Mouse (Mus musculus): ENCODE measurements around the gene Ift52. TPM values are rescaled to one million over a fixed set of nuclear protein-coding genes. Genes with fewer than 3 reads are reported as not detected.
"Not testable (repeated sequence)": the region's sequence is repeated elsewhere in the genome, so short reads cannot be mapped to it uniquely, and the experiment has no call there.

Ift52 gene
- polyA plus RNA-seq, 1 experiment from 2014 or later = 41.0 TPM

DNA sequence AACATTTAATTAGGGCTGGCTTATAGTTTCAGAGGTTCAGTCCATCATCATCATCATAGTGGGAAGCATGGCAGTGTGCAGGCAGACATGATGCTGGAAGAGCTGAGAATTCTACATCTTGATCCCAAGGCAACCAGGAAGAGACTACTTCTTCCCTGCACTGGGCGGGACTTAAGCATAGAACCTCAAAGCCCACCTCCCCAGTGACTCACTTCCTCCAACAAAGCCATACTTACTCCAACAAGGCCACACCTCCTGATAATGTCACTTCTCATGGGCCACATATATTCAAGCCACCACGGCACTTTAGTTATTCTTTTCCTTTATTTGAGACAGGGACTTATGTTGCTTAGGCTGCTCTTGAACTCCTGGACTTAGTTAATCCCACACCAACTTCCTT is 32.0 kb downstream of the Ift52 start:
- no peak overlapping the region for H3K9ac ChIP-seq (ENCODE audit: low read depth, low read length)
- peaks cover 10% of the 10 kb centered on the region; the same call in 1 of the 2 replicates for H3K36me3 ChIP-seq (ENCODE audit: control insufficient read depth, insufficient read depth, low read length)
- whole genome bisulfite sequencing = 92% methylated on average over 2 of the region's 2 CpGs
- no peaks in the 10 kb centered on the region for H3K9me3 ChIP-seq (replicated peaks; ENCODE audit: control insufficient read depth, low read length, poor library complexity, severe bottlenecking)
- peaks cover 5% of the 10 kb centered on the region; the same call in 1 of the 2 replicates for H3K4me1 ChIP-seq (ENCODE audit: control insufficient read depth, insufficient read depth, low read length)
- H3K4me2 ChIP-seq (ENCODE audit: low read length) = no peak overlapping the region
- no peak for ATAC-seq
- H3K27ac ChIP-seq (ENCODE audit: low read length) = no peak overlapping the region
- no peaks in the 10 kb centered on the region for H3K27me3 ChIP-seq (ENCODE audit: control insufficient read depth, insufficient read depth, low read depth, low read length)
- no peak overlapping the region for H3K4me3 ChIP-seq (ENCODE audit: low read depth, low read length)

DNA sequence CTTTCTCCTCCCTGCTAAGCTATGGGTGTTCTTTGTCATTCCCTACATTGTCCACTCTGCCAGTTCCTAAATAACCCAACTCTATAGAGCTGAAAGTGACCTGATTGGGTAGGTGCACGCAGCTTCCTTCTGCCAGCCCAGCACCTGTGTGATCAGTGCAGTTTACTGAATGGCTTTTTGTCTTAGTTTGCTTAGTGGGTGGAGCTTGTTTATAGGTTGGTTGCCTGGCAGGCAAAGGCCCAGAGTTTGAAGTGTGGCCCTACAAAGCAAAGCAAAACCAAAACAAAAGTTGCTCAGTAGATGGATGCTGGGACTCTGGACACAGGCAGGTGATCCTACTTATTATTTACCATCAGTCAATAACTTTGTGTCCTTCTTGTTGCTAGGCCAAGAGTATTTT is 34.5 kb downstream of the Ift52 start:
- Histone ChIP-seq H3K4me3 (ENCODE audit: low read depth, low read length) (no peak overlapping the region), H3K4me2 (ENCODE audit: low read length) (no peak overlapping the region), H3K36me3 (ENCODE audit: control insufficient read depth, insufficient read depth, low read length) (peaks cover 4% of the 10 kb centered on the region; the same call in 1 of the 2 replicates), H3K9me3 (replicated peaks; ENCODE audit: control insufficient read depth, low read length, poor library complexity, severe bottlenecking) (no peaks in the 10 kb centered on the region), H3K27ac (ENCODE audit: low read length) (no peak overlapping the region), H3K27me3 (ENCODE audit: control insufficient read depth, insufficient read depth, low read depth, low read length) (peaks cover 6% of the 10 kb centered on the region), H3K4me1 (ENCODE audit: control insufficient read depth, insufficient read depth, low read length) (peaks cover 15% of the 10 kb centered on the region), H3K9ac (ENCODE audit: low read depth, low read length) (no peak overlapping the region)
- ATAC-seq = no peak
- WGBS = 75% methylated on average over 1 of the region's 1 CpGs

DNA sequence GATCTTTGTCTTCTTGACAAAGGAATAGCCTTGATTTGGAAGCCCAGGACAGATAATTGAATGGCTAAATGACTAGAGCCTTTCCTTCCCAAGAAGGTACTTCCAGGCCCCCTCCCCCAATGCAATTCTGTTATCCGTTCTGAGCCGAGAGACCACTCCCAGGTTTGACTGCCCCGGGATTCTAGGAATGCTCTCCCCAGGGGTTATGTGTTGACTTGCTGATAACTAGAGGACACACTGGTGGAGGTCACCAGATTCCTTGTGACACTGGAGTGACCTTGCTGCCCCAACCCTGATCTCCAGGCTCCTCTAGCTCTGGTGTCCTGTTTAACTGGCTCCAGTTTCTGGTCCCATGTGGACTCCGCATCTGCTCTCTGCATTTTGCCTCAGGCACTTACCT is 34.9 kb downstream of the Ift52 start:
- 50% methylated on average over 4 of the region's 4 CpGs for WGBS
- ATAC-seq = no peak
- no peak overlapping the region for H3K27ac ChIP-seq (ENCODE audit: low read length)
- no peaks in the 10 kb centered on the region for H3K9me3 ChIP-seq (replicated peaks; ENCODE audit: control insufficient read depth, low read length, poor library complexity, severe bottlenecking)
- H3K36me3 ChIP-seq (ENCODE audit: control insufficient read depth, insufficient read depth, low read length) = peaks cover under 1% of the 10 kb centered on the region; the same call in 1 of the 2 replicates
- H3K9ac ChIP-seq (ENCODE audit: low read depth, low read length) = no peak overlapping the region
- peaks cover 6% of the 10 kb centered on the region for H3K27me3 ChIP-seq (ENCODE audit: control insufficient read depth, insufficient read depth, low read depth, low read length)
- no peak overlapping the region for H3K4me3 ChIP-seq (ENCODE audit: low read depth, low read length)
- no peak overlapping the region for H3K4me2 ChIP-seq (ENCODE audit: low read length)
- peaks cover 15% of the 10 kb centered on the region for H3K4me1 ChIP-seq (ENCODE audit: control insufficient read depth, insufficient read depth, low read length)

DNA sequence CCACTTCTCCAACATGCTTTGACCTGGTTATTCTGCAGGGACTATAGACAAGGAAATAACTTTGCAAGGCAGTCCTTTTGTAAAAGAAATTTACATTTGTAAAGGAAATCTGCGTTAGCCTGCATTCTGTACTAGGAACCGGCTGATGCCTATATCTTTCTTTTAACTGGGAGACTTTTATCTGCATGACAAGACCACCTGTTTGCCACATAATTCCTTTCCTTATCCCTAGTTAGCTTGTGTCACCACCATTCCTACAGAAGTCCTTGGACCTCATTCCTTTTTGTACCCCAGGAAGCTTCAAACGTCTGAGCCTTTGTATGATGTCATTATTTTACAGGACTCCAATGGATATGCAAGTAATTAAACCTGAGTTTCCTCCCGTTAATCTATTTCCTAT is 35.7 kb downstream of the Ift52 start:
- H3K4me1 ChIP-seq (ENCODE audit: control insufficient read depth, insufficient read depth, low read length) = peaks cover 15% of the 10 kb centered on the region
- no peak overlapping the region for H3K9ac ChIP-seq (ENCODE audit: low read depth, low read length)
- WGBS = 56% methylated on average over 4 of the region's 4 CpGs
- no peak overlapping the region for H3K4me3 ChIP-seq (ENCODE audit: low read depth, low read length)
- H3K9me3 ChIP-seq (replicated peaks; ENCODE audit: control insufficient read depth, low read length, poor library complexity, severe bottlenecking) = no peaks in the 10 kb centered on the region
- H3K27me3 ChIP-seq (ENCODE audit: control insufficient read depth, insufficient read depth, low read depth, low read length) = peaks cover 6% of the 10 kb centered on the region
- H3K4me2 ChIP-seq (ENCODE audit: low read length) = no peak overlapping the region
- H3K36me3 ChIP-seq (ENCODE audit: control insufficient read depth, insufficient read depth, low read length) = no peaks in the 10 kb centered on the region
- H3K27ac ChIP-seq (ENCODE audit: low read length) = no peak overlapping the region
- ATAC-seq = no peak

DNA sequence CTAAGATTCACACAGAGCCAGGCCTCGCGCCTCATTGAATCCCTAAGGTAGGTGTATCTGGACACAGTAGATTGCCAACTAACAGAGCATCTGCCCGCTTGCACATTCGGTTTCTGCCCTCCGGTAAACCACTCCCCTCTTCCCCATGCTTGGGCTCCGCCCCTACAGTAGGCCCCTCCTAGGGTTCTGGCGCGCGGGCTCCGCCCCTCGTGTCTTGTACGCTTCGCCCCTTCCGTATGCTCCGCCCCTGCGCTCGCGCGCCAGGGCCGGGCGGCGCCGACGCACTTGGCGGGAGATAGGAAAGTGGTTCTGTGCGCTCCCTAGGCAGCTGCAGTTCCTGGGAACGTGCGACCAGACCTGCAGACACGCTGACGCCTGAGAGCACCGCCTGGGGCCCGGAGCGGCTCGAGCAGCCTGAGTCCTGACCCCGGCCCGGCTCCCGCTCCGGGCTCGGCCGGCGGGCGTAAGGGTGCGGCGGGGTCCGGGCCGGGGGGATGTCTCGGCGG is 37.2 kb downstream of the Ift52 start, which contains the start of gene Mybl2:
Gene Mybl2 (plus strand): TSS at position 353 of the 506 bp plus-strand sequence.
- Histone ChIP-seq H3K4me2 (ENCODE audit: low read length) (peak within 1 kb of the TSS; percentile 100), H3K4me3 (ENCODE audit: low read depth, low read length) (peak within 1 kb of the TSS; percentile 48), H3K36me3 (ENCODE audit: control insufficient read depth, insufficient read depth, low read length) (no peaks in the 10 kb centered on the region), H3K4me1 (ENCODE audit: control insufficient read depth, insufficient read depth, low read length) (peaks cover 15% of the 10 kb centered on the region), H3K27me3 (ENCODE audit: control insufficient read depth, insufficient read depth, low read depth, low read length) (peaks cover 6% of the 10 kb centered on the region), H3K9ac (ENCODE audit: low read depth, low read length) (peak within 1 kb of the TSS; percentile 53), H3K27ac (ENCODE audit: low read length) (no peak within 1 kb of the TSS), H3K9me3 (replicated peaks; ENCODE audit: control insufficient read depth, low read length, poor library complexity, severe bottlenecking) (no peaks in the 10 kb centered on the region)
- under 1% methylated on average over 48 of the region's 48 CpGs for WGBS
- ATAC-seq = peak; percentile 99

DNA sequence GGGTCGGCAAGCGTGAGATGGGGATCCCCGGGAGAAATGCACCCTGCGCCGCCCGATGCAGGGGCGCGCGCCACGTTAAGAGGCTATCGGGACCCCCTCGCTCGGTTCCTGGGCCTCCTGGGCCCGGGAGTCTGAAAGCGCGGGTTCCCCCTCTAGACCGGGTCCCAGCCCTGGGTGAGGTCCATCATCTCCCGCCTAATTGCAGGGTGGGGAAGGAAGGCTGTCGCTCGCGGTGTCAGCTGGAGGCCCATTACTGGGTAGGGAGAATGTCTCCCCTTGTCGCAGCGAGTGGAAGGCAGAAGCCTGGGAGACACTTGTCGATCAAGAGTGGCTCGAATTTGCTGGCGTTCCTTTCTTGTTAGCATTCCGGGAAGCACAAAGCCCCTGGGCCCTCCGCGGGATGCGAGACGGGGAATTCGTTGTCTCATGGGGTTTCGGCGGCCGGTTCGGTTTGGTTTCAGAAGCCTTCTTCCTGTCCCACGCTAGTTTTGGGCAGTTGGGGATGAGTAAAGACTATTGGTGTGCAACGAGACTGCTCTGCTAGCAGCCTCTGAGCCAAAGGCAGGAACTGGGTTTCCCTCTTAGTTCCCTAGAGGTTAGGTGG is 37.8 kb downstream of the Ift52 start:
- H3K4me1 ChIP-seq (ENCODE audit: control insufficient read depth, insufficient read depth, low read length) = peaks cover 15% of the 10 kb centered on the region
- H3K4me2 ChIP-seq (ENCODE audit: low read length) = peak overlapping the region; percentile 100
- peak overlapping the region; percentile 48 for H3K4me3 ChIP-seq (ENCODE audit: low read depth, low read length)
- H3K9ac ChIP-seq (ENCODE audit: low read depth, low read length) = peak overlapping the region; percentile 50; the same call in 1 of the 2 replicates
- under 1% methylated on average over 36 of the region's 38 CpGs for WGBS
- no peaks in the 10 kb centered on the region for H3K9me3 ChIP-seq (replicated peaks; ENCODE audit: control insufficient read depth, low read length, poor library complexity, severe bottlenecking)
- peak; percentile 40 for ATAC-seq
- no peaks in the 10 kb centered on the region for H3K36me3 ChIP-seq (ENCODE audit: control insufficient read depth, insufficient read depth, low read length)
- peaks cover 6% of the 10 kb centered on the region for H3K27me3 ChIP-seq (ENCODE audit: control insufficient read depth, insufficient read depth, low read depth, low read length)
- H3K27ac ChIP-seq (ENCODE audit: low read length) = no peak overlapping the region

DNA sequence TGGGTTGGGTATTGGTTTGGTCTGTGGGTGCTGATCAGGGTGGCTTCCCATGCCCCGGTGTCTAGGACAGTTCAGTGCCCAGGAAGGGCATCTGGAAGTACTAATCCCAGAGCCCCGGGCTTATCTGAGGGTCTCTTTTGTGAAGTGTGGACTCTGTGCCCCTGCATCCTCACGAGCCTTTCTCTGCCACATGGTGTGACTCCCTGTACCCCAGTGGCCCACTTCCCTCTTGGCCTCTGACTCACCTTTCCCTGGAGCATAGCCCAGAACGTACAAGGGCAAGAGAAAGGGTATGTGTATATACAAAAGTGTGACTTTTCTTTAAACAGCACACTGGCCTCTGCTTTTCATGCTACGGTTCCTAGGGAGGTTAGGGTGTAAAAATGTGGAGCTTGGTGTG is 38.6 kb downstream of the Ift52 start:
- H3K4me3 ChIP-seq (ENCODE audit: low read depth, low read length) = no peak overlapping the region

DNA sequence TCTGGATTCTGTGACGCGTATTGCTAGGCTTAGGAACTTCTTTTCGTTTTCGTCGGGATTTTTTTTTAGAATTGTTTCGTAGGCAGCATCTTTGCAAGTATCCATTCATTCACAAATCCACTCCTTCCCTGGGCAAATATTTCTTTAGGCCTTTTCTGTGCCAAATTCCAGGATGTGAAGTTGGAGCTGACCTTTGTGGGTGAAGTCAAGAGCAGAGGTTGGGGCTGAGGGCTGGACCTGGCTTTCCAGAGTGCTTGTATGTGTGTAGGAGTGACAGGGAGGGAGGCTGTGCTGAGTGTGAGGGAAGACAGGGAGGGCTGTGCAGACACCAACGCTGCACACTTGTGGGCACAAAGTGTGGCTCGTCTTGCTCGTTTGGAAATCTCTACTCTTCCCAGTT is 39.4 kb downstream of the Ift52 start:
- 82% methylated on average over 9 of the region's 9 CpGs for WGBS
- Histone ChIP-seq H3K27me3 (ENCODE audit: control insufficient read depth, insufficient read depth, low read depth, low read length) (peaks cover 6% of the 10 kb centered on the region), H3K4me3 (ENCODE audit: low read depth, low read length) (no peak overlapping the region), H3K36me3 (ENCODE audit: control insufficient read depth, insufficient read depth, low read length) (no peaks in the 10 kb centered on the region), H3K9ac (ENCODE audit: low read depth, low read length) (no peak overlapping the region), H3K9me3 (replicated peaks; ENCODE audit: control insufficient read depth, low read length, poor library complexity, severe bottlenecking) (no peaks in the 10 kb centered on the region), H3K4me1 (ENCODE audit: control insufficient read depth, insufficient read depth, low read length) (peaks cover 15% of the 10 kb centered on the region), H3K4me2 (ENCODE audit: low read length) (no peak overlapping the region), H3K27ac (ENCODE audit: low read length) (no peak overlapping the region)
- ATAC-seq = no peak

More for the DNA sequence above, 38.6 kb downstream of the Ift52 start:
- H3K9me3 ChIP-seq (replicated peaks; ENCODE audit: control insufficient read depth, low read length, poor library complexity, severe bottlenecking) = no peaks in the 10 kb centered on the region
- H3K27ac ChIP-seq (ENCODE audit: low read length) = no peak overlapping the region
- H3K9ac ChIP-seq (ENCODE audit: low read depth, low read length) = no peak overlapping the region
- 28% methylated on average over 5 of the region's 5 CpGs for WGBS
- H3K4me1 ChIP-seq (ENCODE audit: control insufficient read depth, insufficient read depth, low read length) = peaks cover 15% of the 10 kb centered on the region
- ATAC-seq = no peak
- peaks cover 6% of the 10 kb centered on the region for H3K27me3 ChIP-seq (ENCODE audit: control insufficient read depth, insufficient read depth, low read depth, low read length)
- H3K4me2 ChIP-seq (ENCODE audit: low read length) = peak overlapping the region; percentile 100; the same call in 1 of the 2 replicates
- H3K36me3 ChIP-seq (ENCODE audit: control insufficient read depth, insufficient read depth, low read length) = no peaks in the 10 kb centered on the region

DNA sequence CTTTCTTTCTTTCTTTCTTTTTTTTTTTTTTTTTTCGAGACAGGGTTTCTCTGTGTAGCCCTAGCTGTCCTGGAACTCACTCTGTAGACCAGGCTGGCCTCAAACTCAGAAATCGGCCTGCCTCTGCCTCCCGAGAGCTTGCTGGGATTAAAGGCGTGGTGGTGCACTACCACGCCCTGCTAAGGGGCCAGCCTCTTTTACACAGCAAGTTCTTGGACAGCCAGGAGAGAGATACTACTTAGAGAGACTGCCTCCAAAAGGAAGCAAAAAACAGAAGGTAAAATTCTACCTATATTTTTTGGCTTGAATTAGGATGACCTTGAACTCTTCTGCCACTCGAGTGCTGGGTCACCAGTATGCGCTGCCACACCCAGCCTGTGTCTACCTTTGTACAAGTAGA is 41.8 kb downstream of the Ift52 start:
- H3K9me3 ChIP-seq (replicated peaks; ENCODE audit: control insufficient read depth, low read length, poor library complexity, severe bottlenecking); H3K4me3 ChIP-seq (ENCODE audit: low read depth, low read length); H3K27ac ChIP-seq (ENCODE audit: low read length); H3K4me1 ChIP-seq (ENCODE audit: control insufficient read depth, insufficient read depth, low read length); H3K4me2 ChIP-seq (ENCODE audit: low read length); ATAC-seq; H3K9ac ChIP-seq (ENCODE audit: low read depth, low read length); H3K36me3 ChIP-seq (ENCODE audit: control insufficient read depth, insufficient read depth, low read length); H3K27me3 ChIP-seq (ENCODE audit: control insufficient read depth, insufficient read depth, low read depth, low read length): not testable (repeated sequence)
- 94% methylated on average over 6 of the region's 7 CpGs for WGBS
